Mouse (Mus musculus): ENCODE measurements around the gene Gm5089.

The Gm5089 gene

DNA sequence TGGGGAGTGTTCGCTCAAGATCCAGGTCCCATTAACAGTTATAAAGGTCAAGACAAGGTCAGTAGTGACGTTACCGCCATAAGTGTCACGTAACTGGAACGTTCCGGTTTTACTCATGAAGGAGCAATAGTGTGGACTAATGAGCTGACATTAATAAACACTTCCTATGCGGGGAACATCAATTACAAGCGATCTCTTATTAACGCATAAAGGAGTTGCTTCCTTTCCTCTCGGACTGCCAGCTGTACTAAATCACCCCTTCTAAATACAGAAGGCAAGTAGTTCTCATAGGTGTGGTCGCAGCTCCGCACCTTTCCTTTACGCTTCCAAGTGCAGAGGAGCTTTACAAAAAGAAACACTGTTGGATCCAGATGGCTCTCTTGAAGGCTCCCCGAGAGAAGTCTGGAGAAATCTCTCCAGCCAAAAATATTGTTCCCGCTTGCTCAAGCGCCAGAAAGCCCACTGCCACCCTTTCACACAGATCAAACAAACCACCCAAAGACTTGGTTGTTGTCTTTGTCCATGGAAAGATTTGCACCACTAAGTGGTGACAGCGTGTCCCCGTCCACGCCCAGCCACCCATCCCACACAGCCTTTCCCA, 62.4 kb downstream of the Gm5089 start:
- DNase-seq (ENCODE audit: low read depth in 1 of 2, low spot score in 2 of 2), result no peak

GRCm38 (mm10) chr14:122387781-122388180, 63.1 kb downstream of the Gm5089 start:
- DNase-seq (ENCODE audit: low read depth in 1 of 2, low spot score in 2 of 2), result no peak

DNA sequence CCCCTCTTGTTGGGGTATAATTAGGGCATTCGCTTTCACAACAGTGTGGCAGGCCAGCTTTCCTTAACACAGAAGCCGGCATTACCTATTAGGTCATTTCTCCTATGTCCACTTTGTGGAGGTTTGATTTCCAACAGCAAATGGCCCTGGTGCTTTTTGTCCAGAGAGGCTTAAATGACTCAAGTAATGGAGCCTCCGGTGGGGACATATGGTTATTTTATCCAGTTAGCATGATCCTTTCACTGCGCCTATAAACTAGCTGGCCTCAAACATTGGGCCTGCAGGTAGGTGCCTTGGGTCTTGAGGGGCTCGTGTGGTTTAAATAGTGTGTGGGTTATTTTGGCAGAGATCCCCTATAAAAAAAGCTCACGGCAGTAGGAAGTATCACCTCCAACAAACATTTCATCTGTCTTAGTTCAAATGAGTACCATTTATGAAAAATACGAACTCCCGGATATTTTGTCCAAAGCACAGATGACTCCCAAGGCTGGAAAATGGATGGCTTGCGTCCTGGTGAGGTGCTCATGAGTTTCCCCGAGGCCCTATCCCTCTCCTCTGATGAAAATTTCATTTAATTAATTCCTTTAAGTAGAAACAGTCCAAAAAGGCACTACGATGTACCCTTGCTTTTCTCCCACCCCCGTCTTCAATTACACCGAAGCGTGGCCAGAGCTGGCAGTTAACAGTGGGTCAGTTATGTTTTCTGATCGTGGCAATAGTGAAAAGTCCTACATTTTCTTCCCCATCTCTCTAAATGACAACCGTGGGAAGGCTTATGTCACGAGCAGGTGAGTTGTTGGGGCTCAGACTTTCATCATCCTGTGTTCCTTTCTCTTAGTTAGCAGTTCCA, 64.4 kb downstream of the Gm5089 start:
- DNase-seq (ENCODE audit: low read depth in 1 of 2, low spot score in 2 of 2), result no peak

GRCm38 (mm10) chr14:122385758-122386157, 65.2 kb downstream of the Gm5089 start:
- no peak for DNase-seq (ENCODE audit: low read depth in 1 of 2, low spot score in 2 of 2)

- no peak for DNase-seq (ENCODE audit: low read depth in 1 of 2, low spot score in 2 of 2)
These were observed 65.7 kb downstream of the Gm5089 start for GRCm38 (mm10) chr14:122385238-122385534.
